Mouse (Mus musculus): ENCODE measurements around the gene Agxt. TPM values are rescaled to one million over a fixed set of nuclear protein-coding genes. Genes with fewer than 3 reads are reported as not detected.

Agxt gene
- polyA plus RNA-seq, 1 experiment = not detected

GRCm38 (mm10) chr1:93118816-93119215 is 16.2 kb upstream of the Agxt start:
- H3K4me3 ChIP-seq (ENCODE audit: insufficient read depth, low read length) = no peak overlapping the region

GRCm38 (mm10) chr1:93123179-93123854 is 11.7 kb upstream of the Agxt start:
- no peak overlapping the region for H3K4me3 ChIP-seq (ENCODE audit: insufficient read depth, low read length)
- H3K27ac ChIP-seq (ENCODE audit: insufficient read depth, low read length) = no peak overlapping the region
- H3K4me1 ChIP-seq (ENCODE audit: control insufficient read depth, insufficient read depth, low read length) = no peaks in the 10 kb centered on the region
- no peak for TF ChIP-seq CTCF (IDR thresholded peaks at IDR 0.05; ENCODE audit: extremely low read depth, insufficient read depth, low read length)
- TF ChIP-seq POLR2A (IDR thresholded peaks at IDR 0.05; ENCODE audit: extremely low read depth, insufficient read depth, low read length) = no peak

More at GRCm38 (mm10) chr1:93118816-93119215, 16.2 kb upstream of the Agxt start:
- no peak for TF ChIP-seq POLR2A (IDR thresholded peaks at IDR 0.05; ENCODE audit: extremely low read depth, insufficient read depth, low read length)
- TF ChIP-seq CTCF (IDR thresholded peaks at IDR 0.05; ENCODE audit: extremely low read depth, insufficient read depth, low read length) = no peak
- Histone ChIP-seq H3K4me1 (ENCODE audit: control insufficient read depth, insufficient read depth, low read length) (no peaks in the 10 kb centered on the region), H3K27ac (ENCODE audit: insufficient read depth, low read length) (no peak overlapping the region)

GRCm38 (mm10) chr1:93124066-93124465 is 11.0 kb upstream of the Agxt start:
- no peaks in the 10 kb centered on the region for H3K4me1 ChIP-seq (ENCODE audit: control insufficient read depth, insufficient read depth, low read length)
- no peak overlapping the region for H3K4me3 ChIP-seq (ENCODE audit: insufficient read depth, low read length)
- TF ChIP-seq POLR2A (IDR thresholded peaks at IDR 0.05; ENCODE audit: extremely low read depth, insufficient read depth, low read length) (no peak), CTCF (IDR thresholded peaks at IDR 0.05; ENCODE audit: extremely low read depth, insufficient read depth, low read length) (no peak)
- no peak overlapping the region for H3K27ac ChIP-seq (ENCODE audit: insufficient read depth, low read length)

GRCm38 (mm10) chr1:93125256-93125655 is 9.8 kb upstream of the Agxt start:
- no peaks in the 10 kb centered on the region for H3K4me1 ChIP-seq (ENCODE audit: control insufficient read depth, insufficient read depth, low read length)
- TF ChIP-seq POLR2A (IDR thresholded peaks at IDR 0.05; ENCODE audit: extremely low read depth, insufficient read depth, low read length) (no peak), CTCF (IDR thresholded peaks at IDR 0.05; ENCODE audit: extremely low read depth, insufficient read depth, low read length) (no peak)
- no peak overlapping the region for H3K4me3 ChIP-seq (ENCODE audit: insufficient read depth, low read length)
- no peak overlapping the region for H3K27ac ChIP-seq (ENCODE audit: insufficient read depth, low read length)

GRCm38 (mm10) chr1:93128209-93128608 is 6.8 kb upstream of the Agxt start:
- Histone ChIP-seq H3K4me3 (ENCODE audit: insufficient read depth, low read length) (no peak overlapping the region), H3K4me1 (ENCODE audit: control insufficient read depth, insufficient read depth, low read length) (no peaks in the 10 kb centered on the region), H3K27ac (ENCODE audit: insufficient read depth, low read length) (no peak overlapping the region)
- TF ChIP-seq CTCF (IDR thresholded peaks at IDR 0.05; ENCODE audit: extremely low read depth, insufficient read depth, low read length) (no peak), POLR2A (IDR thresholded peaks at IDR 0.05; ENCODE audit: extremely low read depth, insufficient read depth, low read length) (no peak)

- TF ChIP-seq CTCF (IDR thresholded peaks at IDR 0.05; ENCODE audit: extremely low read depth, insufficient read depth, low read length) (peak; percentile 94), POLR2A (IDR thresholded peaks at IDR 0.05; ENCODE audit: extremely low read depth, insufficient read depth, low read length) (no peak)
- Histone ChIP-seq H3K4me3 (ENCODE audit: insufficient read depth, low read length) (no peak overlapping the region), H3K27ac (ENCODE audit: insufficient read depth, low read length) (no peak overlapping the region), H3K4me1 (ENCODE audit: control insufficient read depth, insufficient read depth, low read length) (no peaks in the 10 kb centered on the region)
These were observed 6.2 kb upstream of the Agxt start for GRCm38 (mm10) chr1:93128710-93129349.

- Histone ChIP-seq H3K27ac (ENCODE audit: insufficient read depth, low read length) (no peak overlapping the region), H3K4me3 (ENCODE audit: insufficient read depth, low read length) (no peak overlapping the region), H3K4me1 (ENCODE audit: control insufficient read depth, insufficient read depth, low read length) (no peaks in the 10 kb centered on the region)
- TF ChIP-seq POLR2A (IDR thresholded peaks at IDR 0.05; ENCODE audit: extremely low read depth, insufficient read depth, low read length) (no peak), CTCF (IDR thresholded peaks at IDR 0.05; ENCODE audit: extremely low read depth, insufficient read depth, low read length) (no peak)
These were observed 4.6 kb upstream of the Agxt start for GRCm38 (mm10) chr1:93130242-93130983.

GRCm38 (mm10) chr1:93132676-93133075 is 2.4 kb upstream of the Agxt start:
- H3K4me1 ChIP-seq (ENCODE audit: control insufficient read depth, insufficient read depth, low read length) = no peaks in the 10 kb centered on the region
- TF ChIP-seq POLR2A (IDR thresholded peaks at IDR 0.05; ENCODE audit: extremely low read depth, insufficient read depth, low read length) (no peak), CTCF (IDR thresholded peaks at IDR 0.05; ENCODE audit: extremely low read depth, insufficient read depth, low read length) (no peak)
- no peak overlapping the region for H3K27ac ChIP-seq (ENCODE audit: insufficient read depth, low read length)
- H3K4me3 ChIP-seq (ENCODE audit: insufficient read depth, low read length) = no peak overlapping the region

GRCm38 (mm10) chr1:93138534-93138933 is 3.5 kb downstream of the Agxt start:
- no peaks in the 10 kb centered on the region for H3K4me1 ChIP-seq (ENCODE audit: control insufficient read depth, insufficient read depth, low read length)
- TF ChIP-seq CTCF (IDR thresholded peaks at IDR 0.05; ENCODE audit: extremely low read depth, insufficient read depth, low read length) (no peak), POLR2A (IDR thresholded peaks at IDR 0.05; ENCODE audit: extremely low read depth, insufficient read depth, low read length) (no peak)
- H3K27ac ChIP-seq (ENCODE audit: insufficient read depth, low read length) = no peak overlapping the region
- no peak overlapping the region for H3K4me3 ChIP-seq (ENCODE audit: insufficient read depth, low read length)
